Mouse (Mus musculus): ENCODE measurements at regions not wholly inside any gene's neighbourhood (a gene's known extent, or its start where the extent isn't known, plus 50 kb on each side); places are given as distances from the start of the nearest gene placed in this dataset.

DNA sequence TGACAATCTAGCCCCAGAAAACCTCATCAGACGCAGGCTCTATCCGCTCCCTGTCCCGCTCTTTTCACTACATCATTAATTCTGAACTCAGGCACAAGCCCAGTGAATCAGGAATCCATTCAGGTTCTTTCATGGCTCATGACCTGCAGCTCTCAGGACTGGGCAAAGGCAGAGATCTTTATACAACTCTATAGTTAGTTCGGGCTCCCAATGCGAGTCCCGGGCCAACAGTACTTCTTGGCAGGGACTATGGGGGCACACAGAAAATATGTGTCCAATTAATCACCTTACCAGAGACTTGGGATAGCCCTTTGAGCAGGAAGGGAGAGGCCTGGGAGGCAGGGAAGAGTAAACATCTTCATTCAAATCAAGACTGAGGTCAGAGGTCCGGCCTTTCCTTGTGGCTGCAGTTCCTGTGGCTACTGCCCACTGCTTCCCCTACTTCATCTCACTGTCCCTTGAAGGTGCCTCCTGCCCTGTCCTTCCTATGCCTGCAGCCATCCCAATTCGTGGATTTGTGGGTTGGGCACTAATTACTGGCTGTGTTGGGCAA, 71.3 kb upstream of the Slit3 start:
- WGBS: 74% methylated on average over 8 of the region's 8 CpGs
- Histone ChIP-seq H3K9me3 (ENCODE audit: control insufficient read depth, low read length) (no peaks in the 10 kb centered on the region), H3K27me3 (ENCODE audit: control insufficient read depth, insufficient read depth, low read length) (no peaks in the 10 kb centered on the region), H3K36me3 (ENCODE audit: control insufficient read depth, insufficient read depth, low read length) (no peaks in the 10 kb centered on the region), H3K4me3 (replicated peaks; ENCODE audit: low read length) (no peak overlapping the region), H3K9ac (ENCODE audit: low read depth, low read length, severe bottlenecking) (no peak overlapping the region), H3K4me2 (replicated peaks; ENCODE audit: low read depth, low read length, severe bottlenecking) (no peak overlapping the region), H3K27ac (replicated peaks; ENCODE audit: low read depth, low read length) (no peak overlapping the region), H3K4me1 (ENCODE audit: control insufficient read depth, insufficient read depth, low read length) (peaks cover 16% of the 10 kb centered on the region)
- no peak for ATAC-seq (ENCODE audit: low FRiP score, low read depth)
- DNase-seq (ENCODE audit: low spot score): no peak
- no peak for TF ChIP-seq POLR2A (IDR thresholded peaks at IDR 0.05; ENCODE audit: borderline replicate concordance, extremely low read depth, insufficient read depth, insufficient read length)

- no peak for DNase-seq (ENCODE audit: low spot score)
- no peak for TF ChIP-seq POLR2A (IDR thresholded peaks at IDR 0.05; ENCODE audit: borderline replicate concordance, extremely low read depth, insufficient read depth, insufficient read length)
- Histone ChIP-seq H3K9me3 (ENCODE audit: control insufficient read depth, low read length) (no peaks in the 10 kb centered on the region), H3K4me1 (ENCODE audit: control insufficient read depth, insufficient read depth, low read length) (no peaks in the 10 kb centered on the region), H3K27me3 (ENCODE audit: control insufficient read depth, insufficient read depth, low read length) (no peaks in the 10 kb centered on the region), H3K36me3 (ENCODE audit: control insufficient read depth, insufficient read depth, low read length) (no peaks in the 10 kb centered on the region), H3K27ac (replicated peaks; ENCODE audit: low read depth, low read length) (no peak overlapping the region), H3K9ac (ENCODE audit: low read depth, low read length, severe bottlenecking) (no peak overlapping the region), H3K4me3 (replicated peaks; ENCODE audit: low read length) (no peak overlapping the region), H3K4me2 (replicated peaks; ENCODE audit: low read depth, low read length, severe bottlenecking) (no peak overlapping the region)
- no peak for ATAC-seq (ENCODE audit: low FRiP score, low read depth)
- WGBS: 79% methylated on average over 1 of the region's 1 CpGs
Measured at GRCm38 (mm10) chr11:35044659-35045058, 76.4 kb upstream of the Slit3 start.

GRCm38 (mm10) chr11:35024448-35024847, 96.6 kb upstream of the Slit3 start:
- no peak for TF ChIP-seq POLR2A (IDR thresholded peaks at IDR 0.05; ENCODE audit: borderline replicate concordance, extremely low read depth, insufficient read depth, insufficient read length)
- Histone ChIP-seq H3K9ac (ENCODE audit: low read depth, low read length, severe bottlenecking) (no peak overlapping the region), H3K27me3 (ENCODE audit: control insufficient read depth, insufficient read depth, low read length) (no peaks in the 10 kb centered on the region), H3K4me3 (replicated peaks; ENCODE audit: low read length) (no peak overlapping the region), H3K9me3 (ENCODE audit: control insufficient read depth, low read length) (no peaks in the 10 kb centered on the region), H3K4me1 (ENCODE audit: control insufficient read depth, insufficient read depth, low read length) (no peaks in the 10 kb centered on the region; the same call in 1 of the 2 replicates), H3K4me2 (replicated peaks; ENCODE audit: low read depth, low read length, severe bottlenecking) (no peak overlapping the region), H3K27ac (replicated peaks; ENCODE audit: low read depth, low read length) (no peak overlapping the region), H3K36me3 (ENCODE audit: control insufficient read depth, insufficient read depth, low read length) (no peaks in the 10 kb centered on the region)
- DNase-seq (ENCODE audit: low spot score) (no peak), ATAC-seq (ENCODE audit: low FRiP score, low read depth) (no peak)
- 13% methylated on average over 7 of the region's 8 CpGs for WGBS

GRCm38 (mm10) chr11:35023813-35024212, 97.2 kb upstream of the Slit3 start:
- no peaks in the 10 kb centered on the region for H3K27me3 ChIP-seq (ENCODE audit: control insufficient read depth, insufficient read depth, low read length)
- no peak for DNase-seq (ENCODE audit: low spot score)
- 88% methylated on average over 4 of the region's 4 CpGs for WGBS
- H3K4me1 ChIP-seq (ENCODE audit: control insufficient read depth, insufficient read depth, low read length): no peaks in the 10 kb centered on the region; the same call in 1 of the 2 replicates
- H3K4me3 ChIP-seq (replicated peaks; ENCODE audit: low read length): no peak overlapping the region
- no peak overlapping the region for H3K27ac ChIP-seq (replicated peaks; ENCODE audit: low read depth, low read length)
- no peak overlapping the region for H3K9ac ChIP-seq (ENCODE audit: low read depth, low read length, severe bottlenecking)
- H3K9me3 ChIP-seq (ENCODE audit: control insufficient read depth, low read length): no peaks in the 10 kb centered on the region
- ATAC-seq (ENCODE audit: low FRiP score, low read depth): no peak
- H3K36me3 ChIP-seq (ENCODE audit: control insufficient read depth, insufficient read depth, low read length): no peaks in the 10 kb centered on the region
- TF ChIP-seq POLR2A (IDR thresholded peaks at IDR 0.05; ENCODE audit: borderline replicate concordance, extremely low read depth, insufficient read depth, insufficient read length): no peak
- H3K4me2 ChIP-seq (replicated peaks; ENCODE audit: low read depth, low read length, severe bottlenecking): no peak overlapping the region

DNA sequence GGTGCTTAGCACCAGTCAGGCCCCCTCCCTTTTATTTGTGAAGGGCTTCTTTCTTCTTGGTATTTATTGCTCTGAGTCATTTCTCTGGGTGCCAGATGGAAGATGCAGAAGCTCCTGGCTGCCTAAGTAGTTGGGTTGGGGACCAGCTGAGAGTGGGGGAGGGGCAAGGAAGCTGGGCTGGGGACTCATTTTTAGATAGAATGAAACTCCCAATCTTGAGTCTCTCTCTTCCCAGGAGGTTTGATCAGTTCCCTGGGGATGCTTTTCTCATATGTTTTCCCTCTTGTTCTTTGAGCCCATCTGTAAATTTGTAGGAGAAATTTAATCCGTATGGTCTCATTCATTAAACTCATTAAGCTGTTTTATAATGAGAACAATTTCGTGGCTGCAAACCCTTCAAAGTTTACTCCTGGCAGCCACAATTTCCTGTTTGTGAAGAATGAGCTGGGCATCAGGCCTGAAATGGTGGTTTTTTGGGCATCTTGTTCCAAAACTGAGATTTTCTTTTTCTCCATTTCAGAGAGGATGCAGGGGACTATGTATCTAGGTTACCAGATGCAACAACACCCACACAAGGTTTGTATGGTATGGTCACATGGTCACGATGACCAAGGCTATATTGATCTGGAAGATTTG, 98.9 kb upstream of the Slit3 start:
- no peak overlapping the region for H3K9ac ChIP-seq (ENCODE audit: low read depth, low read length, severe bottlenecking)
- H3K4me1 ChIP-seq (ENCODE audit: control insufficient read depth, insufficient read depth, low read length): no peaks in the 10 kb centered on the region; the same call in 1 of the 2 replicates
- no peaks in the 10 kb centered on the region for H3K27me3 ChIP-seq (ENCODE audit: control insufficient read depth, insufficient read depth, low read length)
- no peaks in the 10 kb centered on the region for H3K36me3 ChIP-seq (ENCODE audit: control insufficient read depth, insufficient read depth, low read length)
- H3K4me3 ChIP-seq (replicated peaks; ENCODE audit: low read length): no peak overlapping the region
- no peak overlapping the region for H3K4me2 ChIP-seq (replicated peaks; ENCODE audit: low read depth, low read length, severe bottlenecking)
- DNase-seq (ENCODE audit: low spot score): no peak
- H3K27ac ChIP-seq (replicated peaks; ENCODE audit: low read depth, low read length): no peak overlapping the region
- ATAC-seq (ENCODE audit: low FRiP score, low read depth): no peak
- TF ChIP-seq POLR2A (IDR thresholded peaks at IDR 0.05; ENCODE audit: borderline replicate concordance, extremely low read depth, insufficient read depth, insufficient read length): no peak
- H3K9me3 ChIP-seq (ENCODE audit: control insufficient read depth, low read length): no peaks in the 10 kb centered on the region
- 34% methylated on average over 3 of the region's 3 CpGs for whole genome bisulfite sequencing

Data from limb, embryonic 14.5 days (tissue).